Mouse (Mus musculus): ENCODE results near the gene Nfatc2ip. TPM values are rescaled to one million over a fixed set of nuclear protein-coding genes. Genes with fewer than 3 reads are reported as not detected.
"Not testable (repeated sequence)": the region's sequence is repeated elsewhere in the genome, so short reads cannot be mapped to it uniquely, and the experiment has no call there.

Nfatc2ip gene
- polyA plus RNA-seq, 1 experiment from 2014 or later: 3.8 TPM

GRCm38 (mm10) chr7:126402518-126402917 lies 6.0 kb upstream of the Nfatc2ip start:
- H3K4me3 ChIP-seq; ATAC-seq (ENCODE audit: low FRiP score); H3K9me3 ChIP-seq (replicated peaks); H3K9ac ChIP-seq; H3K4me1 ChIP-seq; H3K4me2 ChIP-seq (replicated peaks); H3K27ac ChIP-seq; H3K36me3 ChIP-seq; H3K27me3 ChIP-seq: not testable (repeated sequence)
- 83% methylated on average over 6 of the region's 8 CpGs for WGBS

GRCm38 (mm10) chr7:126399548-126399947 lies 3.0 kb upstream of the Nfatc2ip start:
- no peak overlapping the region for H3K27ac ChIP-seq
- no peak overlapping the region for H3K9ac ChIP-seq
- 7% methylated on average over 5 of the region's 5 CpGs for WGBS
- no peaks in the 10 kb centered on the region; the same call in 1 of the 2 replicates for H3K27me3 ChIP-seq
- ATAC-seq (ENCODE audit: low FRiP score): no peak
- no peak overlapping the region for H3K4me2 ChIP-seq (replicated peaks)
- H3K4me3 ChIP-seq: no peak overlapping the region
- peaks cover 11% of the 10 kb centered on the region for H3K4me1 ChIP-seq
- no peaks in the 10 kb centered on the region for H3K36me3 ChIP-seq
- H3K9me3 ChIP-seq (replicated peaks): no peaks in the 10 kb centered on the region

- no peak overlapping the region for H3K9ac ChIP-seq
- H3K4me3 ChIP-seq: no peak overlapping the region
- 94% methylated on average over 4 of the region's 4 CpGs for WGBS
- no peak overlapping the region for H3K27ac ChIP-seq
- H3K27me3 ChIP-seq: no peaks in the 10 kb centered on the region; the same call in 1 of the 2 replicates
- no peaks in the 10 kb centered on the region for H3K36me3 ChIP-seq
- peaks cover 11% of the 10 kb centered on the region for H3K4me1 ChIP-seq
- no peak overlapping the region for H3K4me2 ChIP-seq (replicated peaks)
- no peak for ATAC-seq (ENCODE audit: low FRiP score)
- H3K9me3 ChIP-seq (replicated peaks): no peaks in the 10 kb centered on the region
Observed at GRCm38 (mm10) chr7:126397822-126398221, 1.3 kb upstream of the Nfatc2ip start.

- H3K27me3 ChIP-seq: no peaks in the 10 kb centered on the region; the same call in 1 of the 2 replicates
- no peak overlapping the region for H3K4me3 ChIP-seq
- H3K27ac ChIP-seq: no peak overlapping the region
- H3K4me1 ChIP-seq: peaks cover 11% of the 10 kb centered on the region
- WGBS: 50% methylated on average over 6 of the region's 6 CpGs
- no peak for ATAC-seq (ENCODE audit: low FRiP score)
- H3K36me3 ChIP-seq: no peaks in the 10 kb centered on the region
- no peak overlapping the region for H3K9ac ChIP-seq
- peak overlapping the region; percentile 15; the same call in 1 of the 2 replicates for H3K4me2 ChIP-seq (replicated peaks)
- H3K9me3 ChIP-seq (replicated peaks): no peaks in the 10 kb centered on the region
Observed at GRCm38 (mm10) chr7:126397221-126397620, 684 bp upstream of the Nfatc2ip start.

GRCm38 (mm10) chr7:126392086-126392884 lies 4.3 kb downstream of the Nfatc2ip start:
- H3K36me3 ChIP-seq: peaks cover 31% of the 10 kb centered on the region
- not testable (repeated sequence) for H3K9ac ChIP-seq; H3K4me2 ChIP-seq (replicated peaks); H3K4me3 ChIP-seq; ATAC-seq (ENCODE audit: low FRiP score); H3K9me3 ChIP-seq (replicated peaks); H3K27ac ChIP-seq; H3K27me3 ChIP-seq
- 96% methylated on average over 7 of the region's 7 CpGs for WGBS
- H3K4me1 ChIP-seq: peaks cover 11% of the 10 kb centered on the region

- Histone ChIP-seq H3K9ac (no peak overlapping the region), H3K9me3 (replicated peaks) (no peaks in the 10 kb centered on the region), H3K27me3 (no peaks in the 10 kb centered on the region), H3K4me3 (no peak overlapping the region), H3K4me2 (replicated peaks) (no peak overlapping the region), H3K4me1 (no peaks in the 10 kb centered on the region), H3K36me3 (peaks cover 55% of the 10 kb centered on the region), H3K27ac (no peak overlapping the region)
- 100% methylated on average over 1 of the region's 1 CpGs for WGBS
- no peak for ATAC-seq (ENCODE audit: low FRiP score)
Observed at GRCm38 (mm10) chr7:126388185-126388584, 8.4 kb downstream of the Nfatc2ip start.

- 86% methylated on average over 5 of the region's 5 CpGs for WGBS
- Histone ChIP-seq H3K4me1 (no peaks in the 10 kb centered on the region), H3K9me3 (replicated peaks) (no peaks in the 10 kb centered on the region), H3K27ac (no peak overlapping the region), H3K27me3 (no peaks in the 10 kb centered on the region), H3K36me3 (peaks cover 34% of the 10 kb centered on the region), H3K9ac (no peak overlapping the region), H3K4me3 (no peak overlapping the region), H3K4me2 (replicated peaks) (no peak overlapping the region)
- ATAC-seq (ENCODE audit: low FRiP score): no peak
Observed at GRCm38 (mm10) chr7:126383565-126383964, 13.0 kb downstream of the Nfatc2ip start.

GRCm38 (mm10) chr7:126377278-126378158 lies 19.0 kb downstream of the Nfatc2ip start, which contains the start of gene Spns1:
Gene Spns1 (minus strand): TSS chr7:126377450.
- Histone ChIP-seq H3K4me3 (peak within 1 kb of the TSS; percentile 95), H3K9me3 (replicated peaks) (no peaks in the 10 kb centered on the region), H3K36me3 (peaks cover 25% of the 10 kb centered on the region), H3K4me2 (replicated peaks) (peak within 1 kb of the TSS; percentile 97), H3K9ac (peak within 1 kb of the TSS; percentile 89), H3K4me1 (peaks cover 15% of the 10 kb centered on the region), H3K27ac (peak within 1 kb of the TSS; percentile 58), H3K27me3 (no peaks in the 10 kb centered on the region)
- WGBS: under 1% methylated on average over 33 of the region's 33 CpGs
- peak; percentile 96 for ATAC-seq (ENCODE audit: low FRiP score)

GRCm38 (mm10) chr7:126376903-126377277 lies 19.6 kb downstream of the Nfatc2ip start:
- Histone ChIP-seq H3K27me3 (no peaks in the 10 kb centered on the region), H3K9me3 (replicated peaks) (no peaks in the 10 kb centered on the region), H3K36me3 (peaks cover 31% of the 10 kb centered on the region), H3K27ac (peak overlapping the region; percentile 58; the same call in 1 of the 2 replicates), H3K4me1 (peaks cover 15% of the 10 kb centered on the region), H3K4me2 (replicated peaks) (peak overlapping the region; percentile 97), H3K9ac (peak overlapping the region; percentile 89), H3K4me3 (peak overlapping the region; percentile 95)
- WGBS: 1% methylated on average over 27 of the region's 27 CpGs
- peak; percentile 71 for ATAC-seq (ENCODE audit: low FRiP score)

GRCm38 (mm10) chr7:126375012-126375411 lies 21.5 kb downstream of the Nfatc2ip start:
- Histone ChIP-seq H3K27me3 (no peaks in the 10 kb centered on the region), H3K27ac (no peak overlapping the region), H3K9ac (no peak overlapping the region), H3K36me3 (peaks cover 49% of the 10 kb centered on the region), H3K4me1 (peaks cover 15% of the 10 kb centered on the region), H3K9me3 (replicated peaks) (no peaks in the 10 kb centered on the region), H3K4me2 (replicated peaks) (no peak overlapping the region), H3K4me3 (no peak overlapping the region)
- WGBS: 72% methylated on average over 5 of the region's 5 CpGs
- no peak for ATAC-seq (ENCODE audit: low FRiP score)

- no peaks in the 10 kb centered on the region for H3K9me3 ChIP-seq (replicated peaks)
- H3K4me1 ChIP-seq: peaks cover 15% of the 10 kb centered on the region
- no peak overlapping the region for H3K4me2 ChIP-seq (replicated peaks)
- no peak overlapping the region for H3K9ac ChIP-seq
- H3K36me3 ChIP-seq: peaks cover 54% of the 10 kb centered on the region
- 86% methylated on average over 6 of the region's 6 CpGs for WGBS
- no peak overlapping the region for H3K27ac ChIP-seq
- H3K27me3 ChIP-seq: no peaks in the 10 kb centered on the region
- ATAC-seq (ENCODE audit: low FRiP score): no peak
- H3K4me3 ChIP-seq: no peak overlapping the region
Observed at GRCm38 (mm10) chr7:126374526-126374925, 22.0 kb downstream of the Nfatc2ip start.

GRCm38 (mm10) chr7:126373007-126373406 lies 23.5 kb downstream of the Nfatc2ip start:
- 88% methylated on average over 9 of the region's 9 CpGs for WGBS
- Histone ChIP-seq H3K9ac (no peak overlapping the region), H3K27me3 (no peaks in the 10 kb centered on the region), H3K36me3 (peaks cover 65% of the 10 kb centered on the region), H3K4me2 (replicated peaks) (no peak overlapping the region), H3K9me3 (replicated peaks) (no peaks in the 10 kb centered on the region), H3K4me1 (peaks cover 14% of the 10 kb centered on the region), H3K4me3 (no peak overlapping the region), H3K27ac (no peak overlapping the region)
- no peak for ATAC-seq (ENCODE audit: low FRiP score)
